Mouse (Mus musculus): ENCODE results near the gene Ms4a18. TPM values are rescaled to one million over a fixed set of nuclear protein-coding genes. Genes with fewer than 3 reads are reported as not detected.

Gene Ms4a18
- polyA plus RNA-seq, 1 experiment, result not detected

- WGBS, result 45% methylated on average over 5 of the region's 5 CpGs
- peak overlapping the region; percentile 54 for H3K27ac ChIP-seq (ENCODE audit: control insufficient read depth, insufficient read depth, low read depth, low read length, poor library complexity)
These were observed 37.6 kb downstream of the Ms4a18 start for GRCm38 (mm10) chr19:10980210-10980609.

GRCm38 (mm10) chr19:10979184-10980168 lies 38.4 kb downstream of the Ms4a18 start:
- peak overlapping the region; percentile 54 for H3K27ac ChIP-seq (ENCODE audit: control insufficient read depth, insufficient read depth, low read depth, low read length, poor library complexity)
- TF ChIP-seq CTCF (IDR thresholded peaks at IDR 0.05; ENCODE audit: control insufficient read depth, insufficient read depth, low read length) (peak; percentile 83), POLR2A (IDR thresholded peaks at IDR 0.05; ENCODE audit: borderline replicate concordance, control insufficient read depth, low read depth, low read length) (no peak)
- 3% methylated on average over 18 of the region's 18 CpGs for WGBS

More at GRCm38 (mm10) chr19:10980210-10980609, 37.6 kb downstream of the Ms4a18 start:
- TF ChIP-seq CTCF (IDR thresholded peaks at IDR 0.05; ENCODE audit: control insufficient read depth, insufficient read depth, low read length) (no peak), POLR2A (IDR thresholded peaks at IDR 0.05; ENCODE audit: borderline replicate concordance, control insufficient read depth, low read depth, low read length) (no peak)
- Histone ChIP-seq H3K4me3 (replicated peaks; ENCODE audit: control insufficient read depth, low read depth, low read length) (peak overlapping the region; percentile 61), H3K4me1 (ENCODE audit: control insufficient read depth, insufficient read depth, low read length) (peaks cover 6% of the 10 kb centered on the region; the same call in 1 of the 2 replicates)

GRCm38 (mm10) chr19:10976318-10976717 lies 41.5 kb downstream of the Ms4a18 start:
- 38% methylated on average over 4 of the region's 4 CpGs for WGBS

More at GRCm38 (mm10) chr19:10979184-10980168, 38.4 kb downstream of the Ms4a18 start:
- Histone ChIP-seq H3K4me3 (replicated peaks; ENCODE audit: control insufficient read depth, low read depth, low read length) (peak overlapping the region; percentile 61), H3K4me1 (ENCODE audit: control insufficient read depth, insufficient read depth, low read length) (peaks cover 6% of the 10 kb centered on the region; the same call in 1 of the 2 replicates)

GRCm38 (mm10) chr19:10975187-10975586 lies 42.6 kb downstream of the Ms4a18 start:
- Histone ChIP-seq H3K4me1 (ENCODE audit: control insufficient read depth, insufficient read depth, low read length) (peaks cover under 1% of the 10 kb centered on the region; the same call in 1 of the 2 replicates), H3K27ac (ENCODE audit: control insufficient read depth, insufficient read depth, low read depth, low read length, poor library complexity) (no peak overlapping the region), H3K4me3 (replicated peaks; ENCODE audit: control insufficient read depth, low read depth, low read length) (no peak overlapping the region)
- 69% methylated on average over 2 of the region's 2 CpGs for WGBS
- no peak for TF ChIP-seq POLR2A (IDR thresholded peaks at IDR 0.05; ENCODE audit: borderline replicate concordance, control insufficient read depth, low read depth, low read length)
- no peak for TF ChIP-seq CTCF (IDR thresholded peaks at IDR 0.05; ENCODE audit: control insufficient read depth, insufficient read depth, low read length)

More at GRCm38 (mm10) chr19:10976318-10976717, 41.5 kb downstream of the Ms4a18 start:
- Histone ChIP-seq H3K4me3 (replicated peaks; ENCODE audit: control insufficient read depth, low read depth, low read length) (no peak overlapping the region), H3K4me1 (ENCODE audit: control insufficient read depth, insufficient read depth, low read length) (peaks cover 4% of the 10 kb centered on the region; the same call in 1 of the 2 replicates), H3K27ac (ENCODE audit: control insufficient read depth, insufficient read depth, low read depth, low read length, poor library complexity) (no peak overlapping the region)
- TF ChIP-seq CTCF (IDR thresholded peaks at IDR 0.05; ENCODE audit: control insufficient read depth, insufficient read depth, low read length), result 0 out of 2 replicates have a peak, but pooled peaks have one; percentile 31
- no peak for TF ChIP-seq POLR2A (IDR thresholded peaks at IDR 0.05; ENCODE audit: borderline replicate concordance, control insufficient read depth, low read depth, low read length)

GRCm38 (mm10) chr19:10974238-10974865 lies 43.5 kb downstream of the Ms4a18 start, which contains the start of gene Ms4a10:
Gene Ms4a10 (minus strand): TSS chr19:10974670.
- TF ChIP-seq POLR2A (IDR thresholded peaks at IDR 0.05; ENCODE audit: borderline replicate concordance, control insufficient read depth, low read depth, low read length) (no peak), CTCF (IDR thresholded peaks at IDR 0.05; ENCODE audit: control insufficient read depth, insufficient read depth, low read length) (no peak)
- Histone ChIP-seq H3K4me1 (ENCODE audit: control insufficient read depth, insufficient read depth, low read length) (no peaks in the 10 kb centered on the region), H3K27ac (ENCODE audit: control insufficient read depth, insufficient read depth, low read depth, low read length, poor library complexity) (no peak within 1 kb of the TSS), H3K4me3 (replicated peaks; ENCODE audit: control insufficient read depth, low read depth, low read length) (no peak within 1 kb of the TSS)
- WGBS, result 70% methylated on average over 4 of the region's 4 CpGs

- WGBS, result 84% methylated on average over 2 of the region's 2 CpGs
- Histone ChIP-seq H3K4me1 (ENCODE audit: control insufficient read depth, insufficient read depth, low read length) (no peaks in the 10 kb centered on the region), H3K4me3 (replicated peaks; ENCODE audit: control insufficient read depth, low read depth, low read length) (no peak overlapping the region), H3K27ac (ENCODE audit: control insufficient read depth, insufficient read depth, low read depth, low read length, poor library complexity) (no peak overlapping the region)
- no peak for TF ChIP-seq POLR2A (IDR thresholded peaks at IDR 0.05; ENCODE audit: borderline replicate concordance, control insufficient read depth, low read depth, low read length)
- no peak for TF ChIP-seq CTCF (IDR thresholded peaks at IDR 0.05; ENCODE audit: control insufficient read depth, insufficient read depth, low read length)
These were observed 44.6 kb downstream of the Ms4a18 start for GRCm38 (mm10) chr19:10973187-10973586.

- no peak for TF ChIP-seq CTCF (IDR thresholded peaks at IDR 0.05; ENCODE audit: control insufficient read depth, insufficient read depth, low read length)
- no peak for TF ChIP-seq POLR2A (IDR thresholded peaks at IDR 0.05; ENCODE audit: borderline replicate concordance, control insufficient read depth, low read depth, low read length)
- no peak overlapping the region for H3K27ac ChIP-seq (ENCODE audit: control insufficient read depth, insufficient read depth, low read depth, low read length, poor library complexity)
- WGBS, result 82% methylated on average over 3 of the region's 3 CpGs
- no peak overlapping the region for H3K4me3 ChIP-seq (replicated peaks; ENCODE audit: control insufficient read depth, low read depth, low read length)
- no peaks in the 10 kb centered on the region for H3K4me1 ChIP-seq (ENCODE audit: control insufficient read depth, insufficient read depth, low read length)
These were observed 45.2 kb downstream of the Ms4a18 start for GRCm38 (mm10) chr19:10972660-10973059.

GRCm38 (mm10) chr19:10970457-10970856 lies 47.4 kb downstream of the Ms4a18 start:
- TF ChIP-seq CTCF (IDR thresholded peaks at IDR 0.05; ENCODE audit: control insufficient read depth, insufficient read depth, low read length) (no peak), POLR2A (IDR thresholded peaks at IDR 0.05; ENCODE audit: borderline replicate concordance, control insufficient read depth, low read depth, low read length) (no peak)
- Histone ChIP-seq H3K27ac (ENCODE audit: control insufficient read depth, insufficient read depth, low read depth, low read length, poor library complexity) (no peak overlapping the region), H3K4me1 (ENCODE audit: control insufficient read depth, insufficient read depth, low read length) (no peaks in the 10 kb centered on the region), H3K4me3 (replicated peaks; ENCODE audit: control insufficient read depth, low read depth, low read length) (no peak overlapping the region)
- WGBS, result 40% methylated on average over 3 of the region's 3 CpGs
